Mouse (Mus musculus) induced T-regulatory cell, adult 2 months (primary cell): ENCODE results near the gene Cdh12.
"Not testable (repeated sequence)": the region's sequence is repeated elsewhere in the genome, so short reads cannot be mapped to it uniquely, and the experiment has no call there.

Experiments used
- DNase-seq: peaks from one replicate; pipeline ENCODE4 v3.0.0-alpha.2; 2012; ENCODE audit warnings: low read depth

Gene Cdh12

DNA sequence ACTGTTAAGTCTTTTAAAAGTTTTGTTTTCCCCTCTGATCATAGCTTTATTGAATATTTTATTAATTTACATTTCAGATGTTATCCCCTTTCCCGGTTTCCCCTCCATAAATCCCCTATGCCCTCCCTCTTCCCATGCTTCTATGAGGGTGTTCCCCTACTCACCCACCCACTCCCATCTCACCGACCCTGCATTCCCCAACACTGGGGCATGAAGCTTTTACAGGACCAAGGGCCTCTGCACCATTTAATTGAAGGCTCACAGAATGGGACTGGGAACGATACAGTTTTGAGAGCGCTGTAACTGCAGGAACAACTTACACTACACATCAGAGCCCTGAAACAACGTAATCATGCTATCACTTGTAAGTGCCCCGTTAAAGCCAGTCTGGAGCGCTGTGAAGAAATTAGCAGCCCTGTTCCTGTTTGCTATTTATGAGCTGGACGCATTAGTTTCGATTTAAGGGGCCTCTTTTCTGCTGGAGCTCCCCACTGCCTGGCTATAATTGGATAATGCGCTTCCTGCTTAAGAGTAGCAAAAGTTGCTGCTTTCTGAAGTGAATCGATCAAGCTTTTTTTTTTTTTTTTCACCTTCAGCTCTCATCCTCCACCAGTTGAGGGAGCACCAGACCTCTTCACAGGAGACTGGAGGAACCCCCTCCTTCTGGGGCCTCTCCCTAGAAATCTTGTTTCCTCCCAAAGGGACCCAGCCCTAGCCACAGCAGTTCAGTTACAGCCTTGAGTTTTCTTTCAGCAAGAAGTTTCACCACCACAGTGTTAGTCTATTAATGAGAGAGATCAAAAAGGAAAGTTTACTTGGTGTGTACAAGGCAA is 660.2 kb downstream of the Cdh12 start:
- no peak for DNase-seq

DNA sequence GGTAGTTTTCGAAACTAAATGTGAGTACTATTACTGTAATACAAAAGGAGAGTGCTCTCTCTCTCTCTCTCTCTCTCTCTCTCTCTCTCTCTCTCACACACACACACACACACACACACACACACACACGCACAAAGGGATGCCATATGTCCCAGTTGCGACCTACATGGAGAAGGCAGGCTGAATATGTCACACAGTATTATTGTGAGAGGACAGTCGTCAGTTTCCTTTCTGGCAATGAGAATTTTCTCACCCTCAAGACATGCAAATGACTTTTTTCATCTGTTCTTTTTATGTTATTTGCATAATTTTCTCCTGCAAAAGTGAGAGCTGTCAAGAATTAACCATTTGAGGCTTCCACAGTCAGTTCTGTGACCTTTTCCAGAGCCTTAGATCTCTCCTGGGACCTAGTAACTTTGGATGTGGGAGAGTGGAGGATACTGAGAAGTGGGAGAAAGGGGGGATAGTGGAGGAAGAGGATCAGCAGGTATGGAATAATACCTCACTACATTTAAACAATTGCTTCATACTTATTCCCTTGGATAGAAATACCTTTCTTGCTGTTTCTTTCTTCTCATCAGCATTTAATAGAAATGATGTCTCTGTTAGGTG is 660.9 kb downstream of the Cdh12 start:
- no peak for DNase-seq

- DNase-seq: no peak
Observed at GRCm38 (mm10) chr15:21110874-21111603, 662.0 kb downstream of the Cdh12 start.

DNA sequence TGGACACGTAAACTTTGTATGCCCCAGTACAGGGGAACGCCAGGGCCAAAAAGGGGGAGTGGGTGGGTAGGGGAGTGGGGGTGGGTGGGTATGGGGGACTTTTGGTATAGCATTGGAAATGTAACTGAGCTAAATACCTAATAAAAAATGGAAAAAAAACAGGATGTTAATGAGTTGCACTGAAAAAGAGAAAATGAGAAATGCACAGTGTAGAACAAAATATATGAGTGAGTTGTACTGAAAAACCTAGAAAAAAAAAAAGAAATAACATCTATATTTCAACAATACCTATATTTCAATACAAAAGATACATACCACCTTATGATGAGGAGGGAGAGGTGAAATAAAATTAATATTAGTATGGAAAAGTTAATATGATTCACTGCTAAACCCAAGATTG is 665.7 kb downstream of the Cdh12 start:
- peak; percentile 1 for DNase-seq

GRCm38 (mm10) chr15:21130660-21131059 is 681.6 kb downstream of the Cdh12 start:
- DNase-seq: no peak

DNA sequence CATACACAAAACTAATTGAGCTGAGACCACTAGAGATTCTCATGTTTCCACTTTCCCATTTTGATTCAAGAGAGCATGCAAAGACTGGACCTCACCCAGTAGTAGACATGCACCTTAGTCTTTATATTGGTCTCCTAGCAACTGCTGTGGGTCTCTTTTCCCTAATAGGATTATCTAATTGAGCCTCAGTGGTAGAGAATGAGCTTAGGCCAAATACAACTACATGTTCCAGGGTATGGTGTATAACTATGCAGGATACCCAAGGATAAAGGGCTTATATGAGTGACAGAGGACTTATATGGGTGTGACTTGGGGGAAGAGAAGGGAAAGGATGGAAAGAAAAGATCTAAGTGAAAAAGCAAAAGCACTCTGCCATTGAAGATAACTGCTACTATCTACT is 683.9 kb downstream of the Cdh12 start:
- DNase-seq: no peak

- DNase-seq: no peak
Observed at GRCm38 (mm10) chr15:21146896-21147295, 697.8 kb downstream of the Cdh12 start.

DNA sequence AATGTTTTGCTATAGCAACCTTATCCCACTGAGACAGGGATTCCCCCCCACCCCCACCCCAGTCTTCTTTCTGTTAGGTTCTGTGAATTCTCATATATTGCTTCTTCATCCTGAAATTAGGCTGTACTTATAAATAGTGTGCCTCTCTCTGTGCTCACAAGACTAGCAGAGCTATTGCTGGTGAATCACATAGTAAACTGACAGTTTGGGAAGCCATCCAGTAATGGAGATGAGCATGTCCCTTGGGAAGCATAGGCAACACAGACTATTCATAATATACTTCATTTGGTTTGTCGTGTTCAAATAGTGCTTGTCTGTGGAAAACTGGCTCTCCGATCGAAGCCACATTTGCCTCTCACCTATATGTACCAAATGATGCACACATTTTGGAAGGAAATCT is 704.5 kb downstream of the Cdh12 start:
- no peak for DNase-seq

DNA sequence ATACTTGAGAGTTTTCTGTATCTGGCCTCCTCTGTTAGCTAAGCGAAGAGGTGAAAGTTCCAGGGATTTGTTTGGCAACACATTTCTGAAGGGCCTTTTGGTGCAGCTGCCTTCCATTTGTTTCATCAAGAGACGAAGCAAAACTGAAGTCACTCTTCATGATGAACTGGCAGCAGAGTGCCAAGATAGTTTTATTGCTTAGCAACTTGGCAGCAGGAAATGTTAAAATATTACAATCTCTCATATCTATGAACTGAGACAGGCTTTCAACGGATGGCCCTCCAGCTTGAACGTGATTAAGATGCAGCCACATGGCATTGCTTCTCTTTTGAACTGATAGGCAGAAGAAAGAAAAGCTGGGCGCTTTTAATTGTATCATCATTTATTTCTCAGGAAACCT is 730.7 kb downstream of the Cdh12 start:
- DNase-seq: no peak

- no peak for DNase-seq
Observed at GRCm38 (mm10) chr15:21180191-21180590, 731.1 kb downstream of the Cdh12 start.

DNA sequence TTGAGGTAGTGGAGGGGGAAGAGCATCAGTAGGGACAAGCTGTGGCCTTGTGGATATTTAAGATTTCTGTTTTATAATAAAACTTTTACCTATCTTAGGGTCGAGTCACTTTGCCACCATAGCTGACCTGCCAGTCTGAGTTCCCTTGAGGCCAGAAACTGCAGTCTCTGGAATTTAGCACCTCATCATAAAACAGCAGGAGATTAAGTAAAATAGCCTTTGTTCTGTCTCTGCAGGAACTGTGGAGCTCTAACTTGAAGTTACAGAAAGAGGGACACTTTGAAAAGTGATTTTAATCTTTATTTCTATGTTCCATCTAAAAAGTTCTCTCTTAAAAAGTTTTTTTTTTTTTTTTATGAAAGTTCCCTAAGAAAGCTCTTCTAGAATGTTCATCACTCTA is 736.7 kb downstream of the Cdh12 start:
- DNase-seq: no peak

- not testable (repeated sequence) for DNase-seq
Observed at GRCm38 (mm10) chr15:21210089-21210488, 761.0 kb downstream of the Cdh12 start.

- no peak for DNase-seq
Observed at GRCm38 (mm10) chr15:21223006-21223405, 773.9 kb downstream of the Cdh12 start.

DNA sequence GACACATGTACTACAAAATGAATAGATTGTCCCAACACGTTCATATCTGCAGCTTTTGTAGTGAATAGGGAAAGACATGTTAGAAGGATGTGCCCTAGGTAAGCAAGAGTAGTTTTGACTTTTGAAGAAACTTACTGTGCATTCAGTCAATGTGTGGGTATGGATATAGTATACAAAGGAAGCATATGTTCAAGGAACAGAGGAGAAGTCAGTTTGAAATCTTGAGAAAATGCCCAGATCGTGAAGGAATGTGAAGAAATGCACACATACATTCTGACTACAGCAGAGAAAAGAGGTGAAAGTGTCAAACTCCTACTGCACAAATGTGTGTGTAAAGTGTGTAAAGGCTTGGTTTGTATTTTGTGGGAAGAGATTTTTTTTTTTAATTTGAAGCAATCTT is 812.3 kb downstream of the Cdh12 start:
- no peak for DNase-seq

- DNase-seq: no peak
Observed at GRCm38 (mm10) chr15:21269856-21270255, 820.8 kb downstream of the Cdh12 start.

DNA sequence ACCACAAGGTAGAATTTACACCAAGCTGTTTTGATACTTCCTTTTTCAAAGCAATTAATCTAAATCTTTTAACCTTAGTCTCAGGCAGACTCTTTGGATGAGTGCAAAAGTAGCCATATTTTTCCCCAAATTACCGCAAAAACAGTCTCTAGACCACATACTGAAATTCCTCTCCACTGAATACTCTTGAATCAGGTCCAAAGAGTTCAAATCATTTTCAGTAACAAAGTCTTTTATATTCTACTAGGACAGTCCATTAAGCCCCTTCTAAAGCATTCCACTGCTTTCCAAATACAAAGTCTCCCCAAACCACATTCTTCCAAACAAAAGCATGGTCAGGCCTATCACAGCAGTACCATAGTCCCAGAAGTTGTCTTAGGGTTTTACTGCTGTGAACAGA is 848.0 kb downstream of the Cdh12 start:
- no peak for DNase-seq

GRCm38 (mm10) chr15:21315457-21315856 is 866.4 kb downstream of the Cdh12 start:
- DNase-seq: no peak

GRCm38 (mm10) chr15:21343853-21344252 is 894.8 kb downstream of the Cdh12 start:
- DNase-seq: no peak

GRCm38 (mm10) chr15:21344323-21344722 is 895.3 kb downstream of the Cdh12 start:
- no peak for DNase-seq

GRCm38 (mm10) chr15:21344749-21345148 is 895.7 kb downstream of the Cdh12 start:
- no peak for DNase-seq

DNA sequence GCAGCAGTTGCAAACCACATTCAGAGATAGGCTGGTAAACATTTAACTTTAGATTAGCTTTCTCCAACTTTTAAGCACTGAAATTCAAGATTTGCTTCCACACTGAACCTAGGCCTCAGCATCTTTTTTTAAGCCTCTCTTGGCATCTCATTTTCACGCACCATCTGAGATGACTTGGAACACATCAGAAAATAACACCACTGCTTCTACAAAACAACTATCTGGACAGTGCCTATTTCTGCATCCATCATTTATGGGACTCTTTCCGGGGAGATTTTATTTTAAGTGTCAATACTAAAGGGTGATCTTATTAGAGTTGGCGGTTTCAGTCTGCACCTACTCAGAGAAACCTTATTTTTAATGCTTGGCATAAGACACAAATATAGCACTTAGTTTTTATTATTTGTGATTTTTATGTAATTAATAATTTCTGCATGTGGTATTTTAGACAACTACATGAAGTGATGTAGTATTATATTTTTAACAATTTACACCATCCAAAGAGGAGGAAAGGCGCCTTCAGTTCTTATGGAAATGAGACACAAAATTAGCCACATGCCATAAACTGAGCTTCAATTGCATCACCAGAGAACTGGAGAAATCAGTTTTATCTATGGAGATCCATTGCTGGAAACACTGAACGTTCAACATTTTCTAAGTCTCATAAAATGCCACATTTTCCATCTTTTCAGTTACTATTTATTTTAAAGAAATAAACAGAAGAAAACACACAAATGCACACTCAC is 906.5 kb downstream of the Cdh12 start:
- DNase-seq: no peak

GRCm38 (mm10) chr15:21366366-21366765 is 917.3 kb downstream of the Cdh12 start:
- DNase-seq: no peak
